Mouse (Mus musculus): ENCODE measurements around the gene Pla1a. TPM values are rescaled to one million over a fixed set of nuclear protein-coding genes. Genes with fewer than 3 reads are reported as not detected.
"Not testable (repeated sequence)": the region's sequence is repeated elsewhere in the genome, so short reads cannot be mapped to it uniquely, and the experiment has no call there.

The Pla1a gene
- total RNA-seq (2022), result 10 to 100 TPM; 12.0 to 56.7 (median 30.9) TPM

DNA sequence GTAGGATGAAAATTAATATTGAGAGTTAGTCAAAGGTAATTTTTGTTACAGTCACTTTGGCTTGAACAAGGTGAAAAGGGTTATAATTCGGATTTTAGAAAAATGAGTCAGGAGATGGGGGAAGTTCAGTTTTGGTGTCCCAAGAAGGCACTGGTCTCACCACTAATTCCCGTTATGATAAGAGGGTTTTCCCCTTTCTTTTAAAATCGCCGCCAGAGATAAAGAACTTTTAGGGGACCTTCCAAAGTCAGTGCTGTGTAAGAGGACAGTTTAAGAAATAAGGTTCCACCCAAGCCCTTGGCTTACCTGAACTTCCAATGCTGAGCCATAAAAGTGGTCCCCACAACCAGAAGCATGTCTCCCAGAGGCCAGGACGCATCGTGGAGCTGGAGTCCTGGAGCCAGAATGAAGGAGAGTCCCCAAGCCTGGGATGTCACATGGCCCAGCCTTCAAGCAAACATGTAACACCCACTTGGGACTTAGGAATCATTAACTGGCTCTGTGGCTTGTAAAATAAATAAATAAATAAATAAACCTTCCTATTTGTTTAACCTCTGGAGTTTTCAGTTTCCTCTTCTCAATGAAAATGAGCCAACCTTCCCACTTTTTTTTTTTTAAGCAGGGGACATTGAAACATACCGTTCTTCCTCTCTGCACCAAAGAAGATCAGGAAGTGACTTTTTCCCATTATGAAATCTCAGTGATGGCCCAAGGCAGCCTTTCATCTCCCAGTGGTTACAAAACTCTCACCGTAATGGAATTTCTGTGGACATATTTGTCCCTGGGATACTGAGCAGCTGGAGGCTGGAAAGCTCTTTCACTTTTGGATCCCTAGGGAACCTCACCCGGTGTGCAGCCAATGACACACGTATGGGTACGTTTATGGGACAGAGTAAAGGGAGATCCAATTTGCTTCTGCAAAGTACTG lies at the start of gene Pla1a:
TSS of gene Pla1a (minus strand) at position 648 of the 928 bp plus-strand sequence.
- peak; percentile 30 for DNase-seq

DNA sequence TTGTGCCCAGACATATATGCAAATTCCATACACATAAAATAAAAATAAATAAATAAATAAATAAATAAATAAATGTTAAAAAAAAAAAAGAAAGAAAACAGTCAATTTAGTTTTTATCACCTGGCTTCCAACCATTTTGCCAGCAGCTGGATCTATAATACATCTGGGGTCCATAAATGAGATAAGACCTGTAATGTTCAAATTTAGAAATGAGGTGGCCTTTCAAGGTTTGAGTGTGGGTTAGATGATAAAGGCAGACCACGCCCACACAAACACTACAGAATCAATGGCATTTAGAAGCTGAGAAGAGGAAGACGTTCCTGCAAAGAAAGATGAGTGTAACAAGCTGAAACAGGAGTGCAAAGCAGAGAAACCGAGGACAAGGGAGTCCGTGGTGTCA lies 48.4 kb upstream of the Pla1a start:
- no peak for DNase-seq

DNA sequence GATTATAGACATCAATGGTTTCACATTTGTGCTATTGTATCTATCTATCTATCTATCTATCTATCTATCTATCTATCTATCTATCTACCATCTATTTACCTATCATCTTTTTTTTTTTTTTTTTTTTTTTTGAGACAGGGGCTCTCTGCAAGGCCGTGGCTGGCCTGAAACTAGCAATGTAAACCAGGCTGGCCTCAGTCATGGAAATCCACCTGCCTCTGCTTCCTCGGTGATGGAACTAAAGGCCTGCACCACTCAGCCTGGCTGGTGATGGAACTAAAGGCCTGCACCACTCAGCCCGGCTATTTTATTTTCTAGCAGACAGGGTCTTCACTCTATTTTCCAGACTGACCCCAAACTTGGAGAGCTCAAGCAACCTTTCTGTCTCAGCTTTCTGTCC lies 45.4 kb upstream of the Pla1a start:
- DNase-seq, result no peak

DNA sequence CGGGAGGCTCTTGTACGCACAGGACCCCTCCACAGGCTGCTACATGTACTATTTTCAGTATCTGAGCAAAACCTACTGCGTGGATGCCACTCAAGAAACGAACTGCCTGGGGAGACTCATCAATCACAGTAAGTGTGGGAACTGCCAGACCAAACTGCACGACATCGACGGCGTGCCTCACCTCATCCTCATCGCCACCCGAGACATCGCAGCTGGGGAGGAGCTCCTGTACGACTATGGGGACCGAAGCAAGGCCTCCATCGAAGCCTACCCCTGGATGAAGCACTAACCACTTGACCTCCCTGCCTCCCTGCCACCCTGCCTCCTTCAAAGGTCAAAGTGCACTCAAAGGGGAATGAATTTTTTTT lies 44.3 kb upstream of the Pla1a start:
- not testable (repeated sequence) for DNase-seq

DNA sequence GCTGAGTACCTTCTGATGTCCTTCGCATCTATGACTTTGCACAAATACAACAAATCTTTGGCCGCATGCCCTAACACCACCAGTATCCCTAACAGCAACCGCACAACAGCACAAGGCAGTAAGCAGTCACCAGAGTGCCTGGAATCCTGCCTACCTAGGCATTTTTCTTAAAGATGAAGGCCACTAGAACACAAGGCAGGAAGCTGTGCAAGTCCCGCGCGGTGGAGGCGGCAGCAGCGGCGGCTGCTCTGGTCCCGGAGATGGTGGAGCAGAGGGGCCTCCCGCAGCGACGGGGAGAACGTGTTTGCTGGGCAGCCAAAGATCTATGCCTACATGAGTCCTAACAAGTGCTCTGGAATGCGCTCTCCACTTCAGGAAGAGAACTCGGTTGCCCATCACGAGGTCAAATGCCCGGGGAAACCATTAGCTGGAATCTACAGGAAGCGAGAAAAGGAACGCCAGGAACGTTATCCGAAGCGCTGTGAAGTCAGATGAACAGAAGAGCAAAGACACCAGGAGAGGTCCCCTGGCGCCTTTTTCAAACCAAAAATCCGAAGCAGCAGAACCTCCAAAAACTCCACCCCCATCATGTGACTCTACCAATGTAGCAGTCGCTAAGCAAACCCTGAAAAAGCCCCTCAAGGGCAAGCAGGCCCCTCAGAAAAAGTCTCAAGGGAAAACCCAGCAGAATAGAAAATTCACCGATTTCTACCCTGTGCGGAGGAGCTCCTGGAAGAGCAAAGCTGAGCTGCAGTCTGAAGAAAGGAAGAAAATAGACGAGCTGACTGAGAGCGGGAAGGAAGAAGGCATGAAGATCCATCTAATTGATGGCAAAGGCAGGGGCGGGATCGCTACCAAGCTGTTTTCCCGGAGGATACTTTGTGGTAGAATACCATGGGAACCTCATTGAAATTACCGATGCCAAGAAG lies 43.6 kb upstream of the Pla1a start:
- peak; percentile 48 for DNase-seq

DNA sequence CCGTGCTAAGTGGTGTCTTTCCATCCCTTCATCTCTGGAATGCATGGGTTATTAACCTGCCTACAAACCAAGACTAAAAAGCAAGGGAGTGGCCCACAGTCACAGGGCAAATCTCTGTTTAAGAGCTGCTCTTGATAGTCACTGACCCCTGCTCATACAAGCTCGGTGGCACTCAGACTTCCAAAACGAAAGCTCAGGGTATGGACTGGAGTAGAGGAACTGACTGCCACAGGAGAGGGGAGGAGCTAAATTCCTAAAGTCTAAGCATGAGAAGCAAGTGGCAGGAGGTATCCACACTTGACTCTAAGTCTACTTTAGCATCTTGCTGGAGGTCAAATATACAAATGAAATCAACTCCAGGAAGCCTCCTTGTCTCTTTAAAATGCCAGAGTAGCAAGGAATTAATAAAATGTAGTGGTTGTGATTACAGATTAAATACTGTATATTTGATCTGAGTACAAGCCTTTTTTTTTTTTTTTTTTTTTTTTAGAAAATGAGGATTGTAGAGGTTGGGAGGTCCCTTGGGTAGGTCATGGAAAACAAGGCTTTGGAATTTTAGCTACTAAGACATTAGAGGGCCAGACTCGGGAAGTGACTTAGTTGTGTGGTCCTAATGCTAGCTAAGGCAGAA lies 42.9 kb upstream of the Pla1a start:
- no peak for DNase-seq

DNA sequence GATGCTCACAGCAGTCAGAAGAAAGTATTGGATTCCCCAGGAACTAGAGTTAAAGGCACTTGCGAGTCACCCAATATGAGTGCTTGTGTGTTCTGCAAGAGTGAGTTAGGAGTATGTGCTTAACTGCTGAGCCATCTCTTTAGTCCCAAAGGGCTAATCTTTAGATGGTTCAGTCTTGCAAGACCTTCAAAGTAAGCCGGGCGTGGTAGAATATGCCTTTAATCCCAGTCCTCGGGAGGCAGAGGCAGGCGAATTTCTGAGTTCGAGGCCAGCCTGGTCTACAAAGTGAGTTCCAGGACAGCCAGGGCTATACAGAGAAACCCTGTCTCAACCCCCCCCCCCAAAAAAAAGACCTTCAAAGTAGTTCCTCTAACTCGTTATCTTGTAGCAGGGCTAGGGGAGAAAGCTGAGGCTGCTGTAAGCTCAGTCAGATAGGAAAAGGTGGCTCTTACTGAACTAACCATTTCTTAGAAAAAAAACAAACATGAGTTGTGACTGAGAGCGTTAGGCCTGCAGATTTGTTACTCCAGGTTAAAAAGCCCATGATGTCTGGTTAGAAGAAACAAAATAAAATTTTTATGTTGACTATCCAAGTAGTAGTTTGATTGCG lies 41.8 kb upstream of the Pla1a start:
- no peak for DNase-seq

DNA sequence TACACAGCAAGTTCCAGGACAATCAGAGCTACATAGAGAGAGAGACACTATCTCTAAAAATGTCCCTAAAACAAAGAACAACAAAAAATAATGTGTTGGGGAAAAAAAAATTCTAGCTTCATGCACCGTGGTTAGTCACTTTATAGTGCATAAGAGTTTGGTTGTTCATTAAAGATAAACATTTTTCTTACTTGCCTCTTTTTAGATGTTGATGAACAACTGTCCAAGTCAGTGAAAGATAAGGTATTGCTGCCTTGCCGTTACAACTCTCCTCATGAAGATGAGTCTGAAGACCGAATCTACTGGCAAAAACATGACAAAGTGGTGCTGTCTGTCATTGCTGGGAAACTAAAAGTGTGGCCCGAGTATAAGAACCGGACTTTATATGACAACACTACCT lies 40.7 kb upstream of the Pla1a start:
- no peak for DNase-seq

DNA sequence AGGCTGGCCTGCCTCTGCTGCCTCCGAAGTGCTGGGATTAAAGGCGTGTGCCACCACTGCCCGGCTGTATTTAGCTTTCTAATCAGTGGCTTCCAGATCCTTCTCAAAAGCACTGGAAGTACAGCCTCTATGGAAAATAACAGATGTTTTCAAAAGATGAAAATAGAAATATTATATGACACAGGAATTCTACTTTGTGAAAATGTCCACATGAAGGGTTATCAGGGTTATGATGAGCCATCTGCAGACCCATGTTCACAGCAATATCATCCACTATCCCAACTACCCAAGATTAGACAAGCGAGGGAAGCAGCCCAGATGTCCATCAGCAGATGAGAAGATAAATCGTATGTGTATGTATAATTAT lies 39.5 kb upstream of the Pla1a start:
- no peak for DNase-seq

DNA sequence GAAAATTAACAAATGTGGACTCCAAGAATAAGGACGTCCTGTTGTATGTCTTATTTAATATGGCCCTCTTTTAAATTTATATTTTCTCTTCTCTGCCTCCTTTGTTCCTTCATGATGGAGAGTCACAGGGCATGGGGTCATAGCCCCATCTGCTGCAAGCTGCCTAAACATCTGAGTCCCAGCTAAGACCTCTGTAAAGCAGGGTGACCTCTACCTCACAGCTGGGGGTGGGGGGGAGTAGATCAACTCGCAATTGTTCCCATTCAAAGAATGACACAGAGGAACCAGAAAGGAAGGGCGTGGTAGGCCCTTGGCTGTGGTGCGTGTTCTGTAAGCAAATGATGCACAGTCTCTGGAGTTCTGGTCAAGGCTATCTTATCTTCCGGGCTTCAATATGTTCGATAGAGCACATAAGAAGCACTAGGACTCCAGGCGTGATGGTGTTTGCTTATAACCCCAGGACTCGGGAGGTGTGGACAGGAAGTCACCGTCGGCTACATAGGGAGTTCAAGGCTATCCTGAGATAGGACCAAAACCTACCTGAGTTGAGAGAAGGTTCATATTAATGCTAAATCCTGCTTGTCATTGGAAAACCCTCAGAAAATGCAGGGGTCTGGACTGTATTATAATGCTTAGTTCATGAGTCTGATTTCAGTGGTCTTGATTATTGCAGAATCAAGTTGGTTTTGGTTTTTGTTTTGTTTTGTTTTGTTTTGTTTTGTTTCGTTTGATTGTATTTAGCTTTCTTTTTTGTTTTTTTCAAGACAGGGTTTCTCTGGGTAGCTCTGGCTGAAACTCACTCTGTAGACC lies 39.0 kb upstream of the Pla1a start:
- DNase-seq, result no peak

DNA sequence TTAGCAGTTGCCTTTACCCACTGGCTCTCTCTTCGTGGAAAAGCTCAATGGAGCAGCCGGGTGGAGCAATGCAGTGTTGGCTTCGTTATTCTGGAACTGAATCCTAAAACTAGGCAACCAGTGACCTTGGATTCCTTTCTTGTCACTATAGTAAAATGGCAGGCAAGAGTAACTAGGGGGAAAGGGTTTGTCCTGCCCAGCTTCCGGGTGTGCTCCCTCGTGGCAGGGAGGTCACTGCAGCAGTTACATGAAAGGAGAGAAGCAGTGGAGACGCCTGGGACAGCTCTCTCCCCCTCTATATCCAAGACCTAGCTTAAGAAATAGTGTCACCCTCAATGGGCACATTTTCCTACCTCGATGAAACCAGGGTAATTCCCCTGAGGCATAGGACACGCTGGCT lies 36.5 kb upstream of the Pla1a start:
- no peak for DNase-seq

DNA sequence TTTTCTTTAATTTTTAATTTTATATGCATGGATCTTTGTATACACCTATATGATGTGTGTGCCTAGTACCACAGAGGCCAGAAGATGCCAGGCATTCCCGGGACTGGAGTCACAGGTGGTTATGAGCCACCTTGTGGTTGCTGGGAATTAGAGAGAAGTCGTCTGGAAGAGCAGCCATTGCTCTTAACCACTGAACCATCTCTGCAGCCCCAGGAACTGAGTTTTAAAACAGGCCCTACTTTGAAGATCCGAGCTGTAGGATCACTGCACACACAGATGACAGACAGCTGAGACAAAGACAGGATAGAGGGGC lies 35.7 kb upstream of the Pla1a start:
- DNase-seq, result no peak

DNA sequence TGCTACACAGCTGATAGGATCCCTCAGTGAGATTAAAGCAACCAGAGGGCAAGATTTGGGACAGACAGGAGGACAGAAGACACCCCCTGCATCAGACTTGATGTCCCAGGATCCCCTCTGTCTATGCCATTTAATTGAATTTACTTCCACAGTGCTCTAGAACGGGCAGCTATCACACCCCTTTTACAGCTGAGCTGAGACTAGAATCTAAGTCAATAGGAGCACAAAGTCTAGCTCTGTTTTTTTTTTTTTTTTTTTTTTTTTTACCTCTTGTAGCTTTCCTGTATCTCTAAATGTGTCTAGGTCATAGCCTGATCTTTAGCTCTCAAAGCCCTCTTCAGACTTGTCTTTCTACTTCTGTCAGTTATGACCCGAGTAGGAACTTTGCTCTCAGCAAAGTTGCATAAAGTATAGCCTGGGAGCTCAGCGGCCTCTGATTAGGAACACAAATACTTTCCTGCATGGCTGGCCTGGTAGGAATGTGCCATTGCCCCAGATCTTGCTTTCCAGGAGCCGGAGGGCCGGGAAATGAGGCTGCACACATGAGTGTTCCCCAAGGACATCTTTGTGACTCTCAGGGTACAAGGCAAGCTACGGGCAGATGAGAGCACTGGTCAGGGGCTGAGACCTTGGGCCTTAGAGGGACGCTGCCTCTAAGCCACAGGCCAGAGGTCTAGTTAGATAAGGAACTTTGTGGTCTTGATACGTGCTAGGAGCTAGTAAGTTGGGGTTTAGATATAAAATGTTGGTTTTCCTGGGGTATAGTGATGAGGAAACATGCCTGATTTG lies 35.2 kb upstream of the Pla1a start:
- DNase-seq, result peak; percentile 72

DNA sequence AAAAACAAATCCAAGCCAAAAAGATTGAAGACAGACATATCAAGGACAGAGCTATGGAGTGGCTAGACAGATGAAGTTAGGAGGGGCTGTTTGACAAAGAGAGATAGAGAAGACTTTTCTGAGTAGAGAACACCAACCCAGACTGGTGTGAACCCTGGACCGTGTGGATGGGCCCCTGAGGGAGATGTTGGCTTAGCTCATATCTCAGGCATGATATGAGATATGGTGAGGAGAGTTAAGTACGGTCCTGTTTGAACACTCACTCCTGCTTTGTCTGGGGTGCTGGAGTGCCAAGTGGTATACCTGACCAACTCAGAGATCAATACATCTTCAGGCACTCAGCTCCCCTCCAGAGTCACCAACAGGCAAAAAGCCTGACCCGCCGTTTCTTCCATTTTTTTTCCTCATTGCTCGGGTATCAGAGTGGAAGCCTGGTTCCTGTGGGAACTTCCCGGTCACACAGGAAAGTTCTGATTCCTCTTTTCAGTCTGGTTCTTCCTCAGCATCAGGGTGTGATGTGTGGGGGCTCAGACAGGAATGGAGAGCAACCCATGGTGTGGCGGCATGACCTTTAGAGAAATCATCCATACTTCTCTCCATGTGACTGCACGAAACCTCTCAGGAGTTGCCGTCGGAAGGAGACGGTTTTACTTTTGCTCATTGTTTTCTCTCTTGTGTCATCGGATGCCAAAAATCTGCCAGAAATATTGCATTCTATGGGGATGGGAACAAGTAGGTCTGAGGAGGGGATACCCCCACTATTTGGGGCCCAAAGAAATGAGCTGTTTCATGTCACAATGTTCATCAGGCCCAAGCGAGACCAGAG lies 34.4 kb upstream of the Pla1a start:
- DNase-seq, result no peak

DNA sequence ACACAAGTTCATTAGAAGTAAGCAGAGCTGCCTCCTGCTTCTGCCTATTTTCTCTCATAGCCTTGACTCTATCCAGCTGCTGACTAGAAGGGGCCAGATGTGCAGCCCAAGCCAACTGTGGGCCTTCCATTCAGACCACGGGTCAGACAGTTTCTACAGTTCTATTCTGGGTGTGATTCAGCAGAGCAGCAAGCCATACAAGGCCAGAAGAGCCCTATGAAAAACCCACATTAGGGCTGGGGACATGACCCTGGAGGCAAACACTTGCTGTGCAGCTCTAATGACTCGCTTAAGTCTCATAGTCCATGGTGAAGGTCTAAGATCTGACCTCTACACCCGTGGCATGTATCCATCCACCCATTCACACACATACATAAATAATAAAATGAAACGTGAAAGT lies 33.1 kb upstream of the Pla1a start:
- no peak for DNase-seq

DNA sequence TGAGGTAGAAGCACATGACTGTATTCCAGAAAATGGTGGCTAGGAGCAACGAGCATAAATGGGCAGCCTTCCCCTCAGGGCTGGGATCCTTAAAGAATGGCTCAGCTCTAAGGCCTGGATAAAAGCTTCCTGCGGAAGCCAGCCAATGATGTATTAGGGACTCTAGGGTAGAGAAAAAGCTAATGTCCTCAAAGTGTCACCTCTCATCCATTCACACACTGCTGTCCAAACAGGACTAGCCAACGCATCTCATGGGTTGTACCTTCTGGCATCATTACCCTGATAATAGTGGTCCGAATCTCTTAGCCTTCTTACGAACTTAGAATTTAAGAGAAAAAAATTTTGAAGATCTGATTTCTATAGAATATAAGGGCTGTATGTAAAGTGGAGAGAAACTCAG lies 30.4 kb upstream of the Pla1a start:
- DNase-seq, result no peak

DNA sequence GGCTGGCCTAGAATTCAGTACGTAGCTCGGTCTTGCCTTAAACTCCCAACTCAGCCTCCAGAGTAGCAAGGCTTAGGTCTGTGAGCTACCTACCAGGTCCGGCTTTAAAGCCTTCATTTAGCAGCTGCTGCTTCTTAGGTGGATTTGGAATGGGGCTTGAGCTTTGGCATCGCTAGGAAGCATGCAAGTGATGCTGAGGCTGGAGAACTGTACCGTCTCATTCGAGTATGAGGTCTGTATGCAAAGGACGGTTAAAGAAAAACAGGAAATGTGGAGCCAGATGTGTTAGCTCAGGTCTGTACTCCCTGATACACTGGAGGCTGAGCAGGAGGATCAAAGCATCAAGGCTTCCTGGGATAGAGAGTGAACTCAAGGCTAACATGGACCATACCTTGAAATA lies 29.2 kb upstream of the Pla1a start:
- DNase-seq, result no peak

DNA sequence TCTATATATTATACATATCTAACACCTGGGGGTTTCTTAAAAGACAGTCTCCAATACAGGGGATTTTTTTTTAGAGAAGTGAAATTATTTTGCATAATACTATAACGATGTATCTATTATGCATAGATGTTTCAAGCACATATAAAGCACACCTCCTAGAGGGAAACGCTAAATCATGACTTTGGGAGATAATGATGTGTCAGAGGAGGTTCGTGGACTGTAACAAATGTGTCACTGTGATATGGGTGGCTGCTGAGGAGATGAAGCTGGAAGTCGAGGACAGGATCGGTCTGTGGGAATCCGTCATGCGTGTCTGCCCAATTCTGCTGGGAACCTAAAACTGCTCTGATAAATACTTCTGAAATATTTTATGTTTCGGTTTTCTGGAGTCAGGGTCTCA lies 28.8 kb upstream of the Pla1a start:
- DNase-seq, result no peak

DNA sequence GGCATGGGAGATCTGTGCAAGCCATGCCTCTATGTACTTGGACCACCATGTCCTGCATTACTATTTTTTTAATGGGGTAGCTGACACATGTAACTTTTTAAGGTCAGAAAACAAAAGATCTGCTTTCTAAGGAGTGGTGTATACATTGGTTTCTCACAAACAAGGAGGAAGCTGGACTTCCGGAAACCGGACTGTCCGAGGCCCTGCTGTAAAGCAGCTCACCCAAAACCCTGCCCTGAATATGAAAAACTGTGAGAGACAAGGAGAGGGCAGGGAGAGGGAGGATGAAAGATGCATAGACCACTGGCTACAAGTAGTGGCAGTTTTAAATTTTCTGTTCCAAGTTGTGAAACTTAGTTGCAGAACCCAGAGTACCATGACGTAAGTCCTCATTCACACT lies 27.0 kb upstream of the Pla1a start:
- no peak for DNase-seq

DNA sequence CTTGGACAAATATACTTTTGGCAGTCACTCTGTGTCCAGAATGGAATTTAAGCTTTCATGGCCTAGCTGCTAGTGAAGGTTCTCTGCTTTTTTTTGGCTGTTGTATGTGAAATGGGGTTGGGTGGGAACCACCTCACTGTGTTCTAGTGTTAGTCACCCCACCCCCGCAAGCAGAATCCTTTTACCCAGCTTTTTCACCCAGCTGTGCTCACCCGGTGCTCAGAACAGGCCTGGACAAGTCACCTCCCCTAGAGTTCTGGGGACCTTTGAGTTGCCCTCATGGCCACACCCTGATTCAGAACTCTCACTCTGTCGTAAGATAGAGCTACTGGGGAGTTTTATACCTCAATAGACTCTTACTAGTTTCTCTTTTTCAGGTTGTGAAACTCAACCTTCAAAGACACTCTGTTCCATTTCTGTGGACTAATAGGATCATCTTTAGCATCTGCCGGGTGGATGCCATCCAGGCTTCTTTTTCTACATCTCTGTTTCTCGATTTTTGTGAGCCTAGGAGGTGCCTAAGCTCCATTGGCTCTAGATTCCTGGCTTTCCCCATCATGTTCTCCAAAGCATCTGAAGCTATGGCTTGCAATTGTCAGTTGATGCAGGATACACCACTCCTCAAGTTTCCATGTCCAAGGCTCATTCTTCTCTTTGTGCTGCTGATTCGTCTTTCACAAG lies 25.8 kb upstream of the Pla1a start:
- DNase-seq, result no peak

Measured in adrenal gland, adult 8-10 months (tissue).